Mouse (Mus musculus) E14TG2a.4 (cell line): Measurements from ENCODE around the gene Olfr9.

Experiments
- CTCF ChIP-seq: conservative IDR thresholded peaks from 2 replicates; pipeline ENCODE4 v1.5.1; 2014; ENCODE audit warnings: low read length
- POU5F1 ChIP-seq: IDR thresholded peaks from 2 replicates; pipeline ENCODE4 v1.6.1; 2014; ENCODE audit warnings: low read length, borderline replicate concordance

- TF ChIP-seq CTCF (no peak), POU5F1 (no peak)
Measured at GRCm38 (mm10) chr10:128968341-128968749, 20.9 kb upstream of the Olfr9 start.
